Mouse (Mus musculus): ENCODE measurements around the gene Sh3d21.

GRCm38 (mm10) chr4:126146974-126147532 is 16.2 kb downstream of the Sh3d21 start:
- TF ChIP-seq NRF1 (IDR thresholded peaks at IDR 0.05; ENCODE audit: insufficient read depth, low read depth, low read length, poor library complexity, severe bottlenecking) (no peak), POLR2A (IDR thresholded peaks at IDR 0.05; ENCODE audit: control insufficient read depth in 1 of 2, insufficient read depth in 1 of 2, low read depth in 1 of 2, low read length in 2 of 2, poor library complexity in 1 of 2) (no peak), GABPA (IDR thresholded peaks at IDR 0.05; ENCODE audit: low read depth, low read length) (no peak), CTCF (IDR thresholded peaks at IDR 0.05 in 2 of 3, conservative IDR thresholded peaks at IDR 0.05 in 1 of 3; ENCODE audit: control insufficient read depth in 1 of 3, insufficient read depth in 1 of 3, low read depth in 2 of 3, low read length in 3 of 3, poor library complexity in 1 of 3, severe bottlenecking in 1 of 3) (no peak), MAX (IDR thresholded peaks at IDR 0.05; ENCODE audit: low read length) (no peak), MYC (IDR thresholded peaks at IDR 0.05; ENCODE audit: low read depth, low read length) (no peak), USF1 (IDR thresholded peaks at IDR 0.05; ENCODE audit: low read depth, low read length) (no peak), MAFK (IDR thresholded peaks at IDR 0.05; ENCODE audit: borderline replicate concordance, low read depth, low read length) (peak; percentile 65; the same call in 1 of the 2 replicates), MXI1 (IDR thresholded peaks at IDR 0.05; ENCODE audit: low read depth, low read length) (no peak), GATA1 (IDR thresholded peaks at IDR 0.05; ENCODE audit: low read depth, low read length) (no peak), TCF12 (IDR thresholded peaks at IDR 0.05; ENCODE audit: low read depth, low read length) (no peak)
